Mouse (Mus musculus): ENCODE measurements around the gene Ergic1. TPM values are rescaled to one million over a fixed set of nuclear protein-coding genes. Genes with fewer than 3 reads are reported as not detected.
A peak's percentile ranks its signal among the peaks of the same experiment; 100 is the strongest.

Gene Ergic1
- 97.7 and 103 TPM in 2 replicates for polyA plus RNA-seq (2016; fragmentation: Nextera tagmentation; extraction: Ambion mirVana)

DNA sequence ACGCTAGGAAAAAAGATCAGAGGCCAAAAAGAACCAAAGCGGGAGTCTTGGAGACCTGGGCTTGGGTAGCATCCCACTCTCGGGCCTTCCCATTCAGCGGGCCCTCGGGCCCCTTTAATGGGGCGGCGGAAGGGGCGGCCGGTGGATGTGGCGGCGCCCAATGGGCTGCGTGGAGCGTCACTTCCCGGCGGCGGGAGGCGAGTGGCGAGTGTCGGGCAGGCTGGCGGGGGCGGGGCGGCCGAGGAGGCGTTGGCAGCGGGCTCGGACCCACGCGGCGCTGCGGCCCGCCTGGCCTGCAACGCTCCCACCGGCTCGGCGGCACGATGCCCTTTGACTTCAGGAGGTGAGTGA is at the start of gene Ergic1:
Gene Ergic1, plus strand, starts transcription at position 200 of the 351 bp plus-strand sequence.
- Histone ChIP-seq H3K4me3 (peak within 1 kb of the TSS; percentile 95), H3K9me3 (peaks cover 6% of the 10 kb centered on the region; the same call in 1 of the 2 replicates), H3K27ac (peak within 1 kb of the TSS; percentile 95), H3K27me3 (ENCODE audit: insufficient read depth, poor library complexity, severe bottlenecking) (no peaks in the 10 kb centered on the region), H3K36me3 (peaks cover 32% of the 10 kb centered on the region), H3K4me1 (replicated peaks) (peaks cover 47% of the 10 kb centered on the region)
- DNase-seq (ENCODE audit: low spot score): peak; percentile 92
- WGBS: 0% methylated on average over 36 of the region's 36 CpGs

DNA sequence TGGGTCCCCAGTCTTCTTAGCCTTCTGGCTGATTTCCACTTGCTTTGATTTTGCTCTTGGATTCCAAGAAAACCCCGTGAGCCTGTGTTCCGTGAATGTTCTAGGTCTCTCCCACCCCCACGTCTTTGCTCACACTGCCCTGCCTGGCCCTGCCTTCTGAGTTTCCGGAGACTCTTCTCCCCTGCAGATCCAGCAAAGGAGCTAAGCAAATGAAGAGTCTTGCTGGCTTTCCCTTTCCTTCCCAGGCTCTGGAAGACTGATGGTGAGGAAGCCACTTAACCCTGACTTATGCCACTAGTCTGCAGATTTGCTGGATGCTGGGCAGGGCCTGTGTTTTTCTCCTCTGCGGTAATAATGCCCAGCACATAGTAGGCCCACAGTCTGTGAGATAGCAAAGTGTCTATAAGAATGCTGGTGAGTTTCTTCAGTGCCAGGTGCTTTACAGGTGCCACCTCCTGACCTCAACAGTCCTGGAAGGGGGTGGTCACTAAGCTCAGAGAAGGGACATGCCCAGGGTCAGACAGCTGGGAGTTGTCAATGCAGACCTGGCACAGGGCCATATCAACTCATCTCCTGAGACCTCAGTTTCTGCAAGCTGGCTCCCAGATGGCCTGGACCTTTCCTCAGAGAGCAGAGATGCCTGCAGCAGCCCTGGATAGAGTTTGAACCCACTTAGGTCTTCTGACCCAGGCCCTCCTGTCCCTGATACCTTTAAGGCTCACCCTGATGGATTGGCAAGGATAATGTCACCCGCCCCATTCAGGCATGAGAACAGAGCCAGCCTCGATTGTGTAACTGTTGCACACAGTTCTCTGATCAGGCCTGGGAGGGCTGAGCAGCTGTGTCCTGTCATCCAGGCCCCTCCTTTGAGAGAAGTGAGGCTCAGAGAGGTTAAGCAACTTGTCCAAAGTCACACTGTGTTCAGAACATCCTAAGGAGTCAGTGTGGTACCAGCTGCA is 49.2 kb upstream of the Ergic1 start:
- Histone ChIP-seq H3K27ac (no peak overlapping the region), H3K4me1 (replicated peaks) (peaks cover 14% of the 10 kb centered on the region), H3K4me3 (no peak overlapping the region), H3K9me3 (no peaks in the 10 kb centered on the region), H3K36me3 (no peaks in the 10 kb centered on the region), H3K27me3 (ENCODE audit: insufficient read depth, poor library complexity, severe bottlenecking) (peaks cover 15% of the 10 kb centered on the region; the same call in 1 of the 2 replicates)
- 73% methylated on average over 7 of the region's 7 CpGs for WGBS
- no peak for DNase-seq (ENCODE audit: low spot score)

DNA sequence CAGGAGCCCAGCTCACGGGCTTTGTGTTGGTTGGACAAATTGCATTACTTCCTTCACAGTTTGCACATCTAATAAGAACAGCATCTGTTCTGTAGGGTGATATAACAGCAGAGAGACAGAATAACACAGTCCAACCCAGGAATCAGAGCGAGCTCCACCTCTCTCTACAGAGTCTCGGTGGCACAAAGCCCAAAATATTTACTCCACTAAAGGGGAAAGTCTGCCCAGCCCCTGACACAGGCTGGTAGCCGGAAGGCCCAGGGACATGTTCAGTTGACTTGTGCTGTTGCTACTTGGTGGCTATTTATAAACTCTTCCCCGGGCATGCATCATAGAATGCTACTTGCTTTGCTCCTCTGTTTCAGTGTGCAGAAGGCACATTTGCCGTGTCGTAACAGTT is 48.3 kb upstream of the Ergic1 start:
- Histone ChIP-seq H3K27me3 (ENCODE audit: insufficient read depth, poor library complexity, severe bottlenecking) (peaks cover 15% of the 10 kb centered on the region; the same call in 1 of the 2 replicates), H3K4me1 (replicated peaks) (peaks cover 10% of the 10 kb centered on the region), H3K4me3 (no peak overlapping the region), H3K36me3 (no peaks in the 10 kb centered on the region), H3K27ac (no peak overlapping the region), H3K9me3 (no peaks in the 10 kb centered on the region)
- 89% methylated on average over 7 of the region's 7 CpGs for WGBS
- no peak for DNase-seq (ENCODE audit: low spot score)

DNA sequence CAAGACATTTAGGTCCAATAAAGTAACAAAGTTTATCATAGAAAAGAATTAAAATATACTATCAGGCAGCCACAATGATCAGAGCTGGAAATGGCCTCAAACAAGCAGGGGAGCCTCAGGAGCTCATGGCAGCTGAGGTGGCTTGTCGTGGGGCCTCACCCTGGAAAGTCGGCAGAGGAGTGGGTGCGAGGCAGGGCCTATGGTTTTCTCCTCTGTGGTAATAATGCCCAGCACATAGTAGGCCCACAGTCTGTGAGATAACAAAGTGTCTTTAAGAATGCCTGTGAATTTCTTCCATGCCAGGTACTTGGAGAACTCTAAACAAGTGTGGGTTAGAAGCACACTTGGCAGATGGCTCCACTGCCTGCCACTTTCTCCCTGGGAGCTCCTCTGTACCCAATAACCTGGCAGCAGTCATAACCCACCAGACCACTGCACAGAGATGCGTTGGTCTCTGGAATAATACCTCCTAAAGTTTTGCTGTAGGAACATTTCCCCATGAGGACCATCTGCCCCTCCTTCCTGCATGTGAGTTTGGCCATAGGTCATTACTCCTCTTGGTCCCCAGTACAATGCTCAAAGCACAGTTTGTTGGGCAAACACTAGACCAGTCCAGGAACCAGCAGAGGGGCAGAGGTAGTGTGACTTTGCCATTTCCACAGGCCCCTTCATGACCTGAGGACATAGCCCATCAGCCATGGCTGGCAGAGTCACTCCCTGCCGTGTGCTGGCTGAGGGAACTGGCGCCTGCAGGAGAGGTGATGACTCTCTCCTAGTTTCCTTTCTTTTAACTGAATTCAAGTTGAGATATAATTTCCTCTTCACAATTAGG is 47.6 kb upstream of the Ergic1 start:
- Histone ChIP-seq H3K9me3 (no peaks in the 10 kb centered on the region), H3K27me3 (ENCODE audit: insufficient read depth, poor library complexity, severe bottlenecking) (peaks cover 15% of the 10 kb centered on the region; the same call in 1 of the 2 replicates), H3K36me3 (no peaks in the 10 kb centered on the region), H3K27ac (no peak overlapping the region), H3K4me1 (replicated peaks) (peaks cover 10% of the 10 kb centered on the region), H3K4me3 (no peak overlapping the region)
- DNase-seq (ENCODE audit: low spot score): no peak
- 82% methylated on average over 6 of the region's 6 CpGs for WGBS

DNA sequence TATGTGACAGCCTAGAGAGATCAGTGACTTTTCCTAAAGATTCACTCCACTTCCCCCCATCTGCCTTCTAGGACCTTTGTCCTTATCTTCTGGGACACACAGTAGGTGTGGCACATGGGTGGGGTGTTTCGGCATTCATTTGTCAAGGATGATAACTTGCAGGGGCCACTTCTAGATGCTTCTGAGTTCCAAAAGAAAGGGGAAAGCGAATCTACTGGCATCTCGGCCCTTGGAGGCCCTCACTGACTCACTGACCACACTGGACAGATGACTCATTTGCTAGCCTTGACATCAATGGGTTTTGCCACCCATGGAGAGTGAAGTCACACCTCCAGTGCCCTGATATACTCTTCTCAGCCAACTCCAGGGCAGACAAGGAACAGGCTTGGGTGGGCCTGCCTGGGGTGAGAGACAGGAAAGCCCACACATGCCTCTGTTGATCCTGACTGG is 46.7 kb upstream of the Ergic1 start:
- H3K27me3 ChIP-seq (ENCODE audit: insufficient read depth, poor library complexity, severe bottlenecking): peaks cover 15% of the 10 kb centered on the region; the same call in 1 of the 2 replicates
- H3K9me3 ChIP-seq: no peaks in the 10 kb centered on the region
- no peak for DNase-seq (ENCODE audit: low spot score)
- peak overlapping the region; percentile 46; the same call in 1 of the 2 replicates for H3K27ac ChIP-seq
- 81% methylated on average over 3 of the region's 3 CpGs for WGBS
- 0 out of 2 replicates have a peak, but pooled peaks cover 3% of the 10 kb centered on the region for H3K4me1 ChIP-seq (replicated peaks)
- no peaks in the 10 kb centered on the region for H3K36me3 ChIP-seq
- no peak overlapping the region for H3K4me3 ChIP-seq

DNA sequence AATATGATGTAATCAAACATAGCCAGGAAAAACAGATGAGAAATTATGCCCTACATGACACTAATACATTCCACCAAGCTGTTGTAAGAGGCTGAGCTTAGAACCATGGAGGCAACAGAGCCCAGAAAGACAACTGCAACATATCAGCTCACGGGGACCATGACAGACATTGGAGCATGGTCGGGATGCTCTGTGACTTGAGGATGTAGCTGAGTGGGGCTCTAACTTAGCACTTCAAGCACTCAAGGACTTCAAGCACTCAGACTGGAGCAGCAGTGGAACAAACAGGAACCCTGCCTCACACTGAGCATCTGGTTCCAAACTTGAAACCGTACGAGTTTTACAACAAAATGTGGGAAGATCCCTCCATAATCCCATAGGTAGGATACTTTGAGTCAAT is 45.6 kb upstream of the Ergic1 start:
- peaks cover 7% of the 10 kb centered on the region; the same call in 1 of the 2 replicates for H3K27me3 ChIP-seq (ENCODE audit: insufficient read depth, poor library complexity, severe bottlenecking)
- no peak overlapping the region for H3K4me3 ChIP-seq
- 87% methylated on average over 4 of the region's 4 CpGs for WGBS
- no peaks in the 10 kb centered on the region for H3K36me3 ChIP-seq
- no peaks in the 10 kb centered on the region for H3K9me3 ChIP-seq
- no peak overlapping the region for H3K27ac ChIP-seq
- no peak for DNase-seq (ENCODE audit: low spot score)
- no peaks in the 10 kb centered on the region for H3K4me1 ChIP-seq (replicated peaks)

DNA sequence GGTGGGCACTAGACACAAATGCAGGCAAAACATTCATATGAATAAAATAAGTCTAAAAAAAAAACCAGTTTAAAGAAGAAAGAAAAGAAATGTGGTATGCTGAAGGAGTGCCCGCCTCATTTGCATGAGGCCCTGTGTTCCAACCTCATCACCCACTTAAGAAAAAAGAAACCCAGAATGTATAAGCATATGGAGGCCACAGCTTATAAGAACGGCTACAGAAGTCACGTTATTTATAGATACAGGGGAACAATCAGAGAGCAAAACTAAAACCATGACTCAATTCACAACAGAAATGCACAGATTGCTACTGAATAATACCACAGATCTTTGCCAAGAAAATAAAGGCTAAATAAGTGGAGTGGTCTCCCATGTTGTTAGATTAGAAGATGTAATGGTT is 43.0 kb upstream of the Ergic1 start:
- no peak overlapping the region for H3K4me3 ChIP-seq
- no peaks in the 10 kb centered on the region for H3K4me1 ChIP-seq (replicated peaks)
- WGBS: 94% methylated on average over 3 of the region's 3 CpGs
- H3K9me3 ChIP-seq: no peaks in the 10 kb centered on the region
- no peaks in the 10 kb centered on the region for H3K27me3 ChIP-seq (ENCODE audit: insufficient read depth, poor library complexity, severe bottlenecking)
- no peak overlapping the region for H3K27ac ChIP-seq
- no peak for DNase-seq (ENCODE audit: low spot score)
- H3K36me3 ChIP-seq: no peaks in the 10 kb centered on the region

DNA sequence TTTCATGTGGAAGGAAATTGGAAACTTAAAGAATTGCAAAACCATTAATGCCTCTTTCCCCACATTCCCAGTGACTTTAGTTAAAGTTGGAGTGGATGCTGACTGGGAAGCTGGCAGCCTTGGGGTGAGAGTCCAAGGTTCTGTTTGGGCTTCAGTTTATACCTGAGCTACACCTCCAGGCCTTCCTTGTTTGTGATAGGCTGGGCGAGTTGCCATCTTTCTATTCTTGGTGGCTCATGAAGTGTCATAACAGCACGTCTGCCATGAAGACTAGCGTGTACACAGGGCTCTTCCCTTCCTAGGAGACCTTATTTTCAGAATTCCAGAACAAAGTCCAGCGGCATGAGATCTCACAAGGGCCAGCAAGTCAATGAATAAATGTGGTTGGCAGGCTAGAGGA is 38.6 kb upstream of the Ergic1 start:
- H3K4me1 ChIP-seq (replicated peaks): no peaks in the 10 kb centered on the region
- DNase-seq (ENCODE audit: low spot score): no peak
- 81% methylated on average over 4 of the region's 4 CpGs for WGBS
- H3K9me3 ChIP-seq: no peaks in the 10 kb centered on the region
- no peak overlapping the region for H3K27ac ChIP-seq
- H3K36me3 ChIP-seq: no peaks in the 10 kb centered on the region
- no peak overlapping the region for H3K4me3 ChIP-seq
- H3K27me3 ChIP-seq (ENCODE audit: insufficient read depth, poor library complexity, severe bottlenecking): no peaks in the 10 kb centered on the region

DNA sequence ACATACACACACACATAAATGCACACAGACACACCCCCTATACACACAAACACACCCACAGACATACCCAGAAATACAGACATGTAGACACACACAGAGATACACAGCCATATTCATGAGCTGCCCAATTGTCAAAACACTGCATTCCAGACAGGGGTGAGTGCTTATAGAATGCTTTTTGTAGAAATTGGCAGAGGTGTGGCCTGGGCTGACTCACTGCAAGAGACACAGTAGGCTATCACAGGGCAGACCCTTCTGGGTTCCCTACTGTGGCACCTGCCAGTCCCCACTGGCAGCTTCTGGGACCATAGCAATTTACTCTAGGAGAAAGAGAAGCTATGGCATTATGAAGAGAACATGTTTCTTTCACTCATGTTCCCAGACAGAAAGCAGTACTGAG is 37.0 kb upstream of the Ergic1 start:
- Histone ChIP-seq H3K4me1 (replicated peaks) (no peaks in the 10 kb centered on the region), H3K4me3 (no peak overlapping the region), H3K36me3 (no peaks in the 10 kb centered on the region), H3K9me3 (no peaks in the 10 kb centered on the region), H3K27me3 (ENCODE audit: insufficient read depth, poor library complexity, severe bottlenecking) (no peaks in the 10 kb centered on the region), H3K27ac (no peak overlapping the region)
- no peak for DNase-seq (ENCODE audit: low spot score)

DNA sequence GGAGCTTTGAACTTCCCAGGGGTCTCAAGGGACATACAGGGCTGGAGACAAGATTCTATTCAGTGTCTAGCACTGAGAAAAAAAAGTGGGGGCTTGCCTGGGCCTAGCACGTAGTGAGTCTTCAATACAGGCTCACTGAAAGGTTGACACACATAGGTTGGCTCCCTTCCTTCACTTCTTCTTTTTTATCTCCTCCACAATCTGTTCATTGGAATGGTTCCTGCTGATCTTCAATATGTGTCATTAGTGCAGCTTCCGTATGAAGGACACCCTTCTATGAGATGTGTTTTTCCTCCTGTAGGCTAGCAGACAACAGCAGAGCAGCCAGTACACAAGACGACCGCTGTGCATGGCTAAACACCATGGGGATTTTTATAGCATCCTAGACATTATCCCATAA is 36.5 kb upstream of the Ergic1 start:
- no peak for DNase-seq (ENCODE audit: low spot score)
- Histone ChIP-seq H3K9me3 (no peaks in the 10 kb centered on the region), H3K27ac (no peak overlapping the region), H3K27me3 (ENCODE audit: insufficient read depth, poor library complexity, severe bottlenecking) (no peaks in the 10 kb centered on the region), H3K4me3 (no peak overlapping the region), H3K36me3 (no peaks in the 10 kb centered on the region), H3K4me1 (replicated peaks) (no peaks in the 10 kb centered on the region)
- WGBS: 91% methylated on average over 4 of the region's 4 CpGs

DNA sequence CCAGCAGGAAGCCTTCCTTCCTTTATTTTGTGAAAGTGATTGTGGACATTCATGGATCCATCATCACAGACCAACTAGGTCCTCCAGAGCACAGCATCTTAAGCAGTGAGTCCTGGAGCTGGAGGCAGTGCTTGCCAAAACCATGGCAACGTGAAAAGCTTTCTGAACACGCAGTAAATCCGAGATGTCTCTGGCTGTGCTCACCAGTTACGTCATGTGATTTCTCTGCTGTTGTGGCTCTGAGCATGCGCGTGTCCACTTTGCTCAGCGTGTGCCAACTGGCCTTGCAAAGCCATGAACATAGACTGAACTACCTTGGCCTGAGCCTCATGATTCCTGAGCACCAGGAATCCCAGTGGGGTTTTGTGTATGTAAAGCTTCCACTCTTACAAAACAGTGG is 36.0 kb upstream of the Ergic1 start:
- Histone ChIP-seq H3K9me3 (no peaks in the 10 kb centered on the region), H3K36me3 (no peaks in the 10 kb centered on the region), H3K4me1 (replicated peaks) (no peaks in the 10 kb centered on the region), H3K4me3 (no peak overlapping the region), H3K27ac (no peak overlapping the region), H3K27me3 (ENCODE audit: insufficient read depth, poor library complexity, severe bottlenecking) (no peaks in the 10 kb centered on the region)
- DNase-seq (ENCODE audit: low spot score): no peak
- 85% methylated on average over 7 of the region's 7 CpGs for WGBS

DNA sequence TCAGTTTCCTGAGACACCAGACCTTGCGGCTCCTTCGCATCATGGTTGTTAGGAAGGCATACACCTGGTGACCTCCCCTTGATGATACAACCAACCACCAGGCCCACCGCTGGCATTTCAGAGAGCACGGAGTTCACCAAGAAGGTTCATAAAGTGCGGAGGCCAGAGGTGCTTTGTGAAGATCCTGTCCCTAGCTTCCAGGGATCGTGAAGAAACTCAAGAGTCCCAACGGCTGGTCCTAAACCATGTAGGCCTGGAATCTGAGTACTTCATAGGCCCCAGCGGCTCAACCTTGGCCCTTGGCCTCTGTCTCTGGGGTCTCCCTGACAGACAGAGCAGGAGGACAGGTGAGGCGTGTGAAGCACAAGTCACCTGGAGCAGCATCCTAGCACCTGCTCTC is 34.0 kb upstream of the Ergic1 start:
- WGBS: 95% methylated on average over 9 of the region's 9 CpGs
- no peak overlapping the region for H3K4me3 ChIP-seq

DNA sequence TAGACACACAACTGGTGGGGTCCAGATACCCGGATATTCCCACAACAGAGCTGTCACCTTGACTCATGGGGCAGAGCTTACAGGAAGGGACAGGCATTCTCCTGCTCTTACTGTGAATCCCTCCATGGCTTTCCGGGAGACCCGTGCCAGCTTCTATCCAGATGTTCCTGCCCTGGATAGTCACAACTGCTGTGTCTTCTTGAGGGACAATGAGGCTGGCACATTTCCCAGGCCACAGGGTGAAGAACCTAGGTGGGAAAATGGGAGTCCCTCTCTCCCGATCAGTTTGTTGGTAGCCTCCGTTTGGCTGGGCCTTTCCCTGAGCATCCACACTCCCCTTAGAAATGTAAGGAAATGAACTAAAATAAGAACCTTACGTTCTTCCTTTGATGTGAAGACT is 32.5 kb upstream of the Ergic1 start:
- no peaks in the 10 kb centered on the region for H3K27me3 ChIP-seq (ENCODE audit: insufficient read depth, poor library complexity, severe bottlenecking)
- DNase-seq (ENCODE audit: low spot score): no peak
- H3K4me1 ChIP-seq (replicated peaks): 0 out of 2 replicates have a peak, but pooled peaks cover 4% of the 10 kb centered on the region
- WGBS: 90% methylated on average over 6 of the region's 6 CpGs
- no peaks in the 10 kb centered on the region for H3K9me3 ChIP-seq
- no peak overlapping the region for H3K27ac ChIP-seq
- H3K4me3 ChIP-seq: no peak overlapping the region
- no peaks in the 10 kb centered on the region for H3K36me3 ChIP-seq

More for the DNA sequence above, 34.0 kb upstream of the Ergic1 start:
- H3K9me3 ChIP-seq: no peaks in the 10 kb centered on the region
- no peaks in the 10 kb centered on the region for H3K27me3 ChIP-seq (ENCODE audit: insufficient read depth, poor library complexity, severe bottlenecking)
- DNase-seq (ENCODE audit: low spot score): no peak
- H3K36me3 ChIP-seq: no peaks in the 10 kb centered on the region
- H3K4me1 ChIP-seq (replicated peaks): 0 out of 2 replicates have a peak, but pooled peaks cover 4% of the 10 kb centered on the region
- no peak overlapping the region for H3K27ac ChIP-seq
